Mouse (Mus musculus) T-cell, adult 2 months (primary cell): ENCODE results near the gene Mrps36.
"Not testable (repeated sequence)": the region's sequence is repeated elsewhere in the genome, so short reads cannot be mapped to it uniquely, and the experiment has no call there.

Experiments used
- DNase-seq: peaks from one replicate; pipeline ENCODE4 v3.0.0; 2022; ENCODE audit warnings: low spot score

Mrps36 gene

GRCm38 (mm10) chr13:100731462-100732046 is 12.9 kb downstream of the Mrps36 start:
- DNase-seq, result not testable (repeated sequence)

- peak; percentile 88 for DNase-seq
These were observed 13.6 kb downstream of the Mrps36 start, which contains the start of gene Cdk7 for GRCm38 (mm10) chr13:100730861-100731176. TSS of gene Cdk7 (minus strand) at chr13:100730939.

- DNase-seq, result peak; percentile 6
These were observed 14.2 kb downstream of the Mrps36 start for GRCm38 (mm10) chr13:100730153-100730860.

- not testable (repeated sequence) for DNase-seq
These were observed 15.9 kb downstream of the Mrps36 start for GRCm38 (mm10) chr13:100728530-100728929.

- DNase-seq, result no peak
These were observed 16.4 kb downstream of the Mrps36 start for GRCm38 (mm10) chr13:100728086-100728485.

GRCm38 (mm10) chr13:100725194-100725593 is 19.3 kb downstream of the Mrps36 start:
- DNase-seq, result no peak

GRCm38 (mm10) chr13:100724051-100724754 is 20.3 kb downstream of the Mrps36 start:
- no peak for DNase-seq

GRCm38 (mm10) chr13:100721656-100722055 is 22.8 kb downstream of the Mrps36 start:
- no peak for DNase-seq

- no peak for DNase-seq
These were observed 29.0 kb downstream of the Mrps36 start for GRCm38 (mm10) chr13:100715467-100715866.

- no peak for DNase-seq
These were observed 38.3 kb downstream of the Mrps36 start for GRCm38 (mm10) chr13:100706206-100706605.

- no peak for DNase-seq
These were observed 41.0 kb downstream of the Mrps36 start for GRCm38 (mm10) chr13:100703468-100703867.

- no peak for DNase-seq
These were observed 45.6 kb downstream of the Mrps36 start for GRCm38 (mm10) chr13:100698866-100699265.

- DNase-seq, result no peak
These were observed 46.9 kb downstream of the Mrps36 start for GRCm38 (mm10) chr13:100697541-100697940.

GRCm38 (mm10) chr13:100687513-100687912 is 56.9 kb downstream of the Mrps36 start:
- no peak for DNase-seq
